Mouse (Mus musculus): ENCODE results near the gene Alox15.
"Not testable (repeated sequence)": the region's sequence is repeated elsewhere in the genome, so short reads cannot be mapped to it uniquely, and the experiment has no call there.

DNA sequence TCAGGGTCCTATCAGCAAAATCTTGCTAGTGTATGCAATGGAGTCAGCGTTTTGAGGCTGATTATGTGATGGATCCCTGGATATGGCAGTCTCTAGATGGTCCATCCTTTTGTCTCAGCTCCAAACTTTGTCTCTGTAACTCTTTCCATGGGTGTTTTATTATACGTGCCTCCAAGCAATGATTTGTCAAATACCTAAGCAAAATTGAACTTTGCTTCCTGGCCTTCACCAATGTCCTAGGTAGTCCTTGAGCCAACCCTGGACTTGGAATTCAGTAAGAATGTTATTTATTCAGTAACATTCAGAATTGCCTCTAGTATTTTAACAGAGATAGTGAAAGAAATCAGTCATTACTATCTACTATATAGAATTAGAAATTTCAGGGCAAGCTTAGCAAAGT, 16.8 kb upstream of the Alox15 start:
- TF ChIP-seq CTCF (IDR thresholded peaks at IDR 0.05; ENCODE audit: low read depth, low read length); TAL1 (conservative IDR thresholded peaks at IDR 0.05; ENCODE audit: low read depth, low read length); POLR2AphosphoS5 (IDR thresholded peaks at IDR 0.05; ENCODE audit: insufficient replicate concordance, low read depth, low read length): not testable (repeated sequence)

Data from G1E (cell line).